ENCODE assay signal across 16 mouse cellular contexts in genomic region chr2:107614715-107615114, GRCm38 (mm10).
DNase-seq lines count a peak whose midpoint lies in the region; ATAC-seq and TF ChIP-seq lines count a peak whose summit lies in the region.
"Had no signal": no experiment of that assay in that cellular context is flagged by ENCODE, and none has a peak within 500 bp of the region (broad histone marks: within the 10 kb centered on the region; RNA-seq: fewer than 3 reads in every experiment).

No protein-coding gene starts in this region.

- no peak overlapping the region for H3K4me3 ChIP-seq in heart, embryonic 12.5 days
- H3K4me3 ChIP-seq in cortical plate, adult 2 months (ENCODE audit: insufficient read depth, low read length): no peak overlapping the region
- no peak overlapping the region for H3K4me3 ChIP-seq in stomach, postnatal 0 days (ENCODE audit: low read depth, low read length)
- H3K4me3 ChIP-seq: gastrocnemius, adult 2 months; heart, embryonic 15.5 days; neural tube, embryonic 12.5 days had no signal

- TF ChIP-seq POLR2A in cortical plate, adult 2 months (IDR thresholded peaks at IDR 0.05; ENCODE audit: extremely low read depth, insufficient read depth, low read length): no peak

- H3K9ac ChIP-seq in heart, embryonic 12.5 days: no peak overlapping the region
- H3K9ac ChIP-seq in stomach, postnatal 0 days (ENCODE audit: low read length): no peak overlapping the region
- H3K9ac ChIP-seq: heart, embryonic 15.5 days; lung, embryonic 14.5 days; neural tube, embryonic 12.5 days had no signal

- WGBS in heart, embryonic 12.5 days: 43% methylated on average over 3 of the region's 3 CpGs
- 56% methylated on average over 3 of the region's 3 CpGs for WGBS in stomach, postnatal 0 days

- no peaks in the 10 kb centered on the region for H3K9me3 ChIP-seq in heart, embryonic 12.5 days (replicated peaks)
- H3K9me3 ChIP-seq in stomach, postnatal 0 days (ENCODE audit: control insufficient read depth, low read length): no peaks in the 10 kb centered on the region
- H3K9me3 ChIP-seq: heart, embryonic 15.5 days; neural tube, embryonic 12.5 days had no signal

- no peak for TF ChIP-seq EP300 in stomach, postnatal 0 days (optimal IDR thresholded peaks at IDR 0.05)

- ATAC-seq in heart, embryonic 12.5 days (ENCODE audit: insufficient number of reproducible peaks, low FRiP score): no peak
- ATAC-seq in stomach, postnatal 0 days (ENCODE audit: low FRiP score, low TSS enrichment): no peak
- ATAC-seq: hindbrain, postnatal 0 days; midbrain, embryonic 16.5 days had no signal

- H3K27ac ChIP-seq in heart, embryonic 12.5 days (ENCODE audit: poor library complexity, severe bottlenecking): no peak overlapping the region
- H3K27ac ChIP-seq in cortical plate, adult 2 months (ENCODE audit: insufficient read depth, low read length): 0 out of 2 replicates have a peak overlapping the region, but pooled peaks have one; percentile 13
- no peak overlapping the region for H3K27ac ChIP-seq in stomach, postnatal 0 days (replicated peaks)
- H3K27ac ChIP-seq: gastrocnemius, adult 2 months; heart, embryonic 15.5 days; hindbrain, postnatal 0 days; neural tube, embryonic 12.5 days had no signal

- TF ChIP-seq CTCF in cortical plate, adult 2 months (IDR thresholded peaks at IDR 0.05; ENCODE audit: extremely low read depth, insufficient read depth, low read length): no peak
- TF ChIP-seq CTCF in stomach, postnatal 0 days (IDR thresholded peaks at IDR 0.05; ENCODE audit: low read depth): no peak

- H3K36me3 ChIP-seq in heart, embryonic 12.5 days: no peaks in the 10 kb centered on the region
- no peaks in the 10 kb centered on the region for H3K36me3 ChIP-seq in stomach, postnatal 0 days (ENCODE audit: control insufficient read depth, insufficient read depth, low read length)
- H3K36me3 ChIP-seq: heart, embryonic 15.5 days; neural tube, embryonic 12.5 days had no signal

- no peaks in the 10 kb centered on the region for H3K27me3 ChIP-seq in heart, embryonic 12.5 days (replicated peaks)
- no peaks in the 10 kb centered on the region for H3K27me3 ChIP-seq in stomach, postnatal 0 days (ENCODE audit: control insufficient read depth, insufficient read depth, low read length)
- H3K27me3 ChIP-seq: heart, embryonic 15.5 days; neural tube, embryonic 12.5 days had no signal

- H3K4me1 ChIP-seq in heart, embryonic 12.5 days (replicated peaks): no peaks in the 10 kb centered on the region
- H3K4me1 ChIP-seq in cortical plate, adult 2 months (ENCODE audit: control insufficient read depth, insufficient read depth, low read length): no peaks in the 10 kb centered on the region; the same call in 1 of the 2 replicates
- no peaks in the 10 kb centered on the region for H3K4me1 ChIP-seq in stomach, postnatal 0 days (replicated peaks; ENCODE audit: control insufficient read depth, insufficient read depth)
- H3K4me1 ChIP-seq: heart, embryonic 15.5 days; neural tube, embryonic 12.5 days had no signal

- DNase-seq in heart, adult 9 months (ENCODE audit: low spot score in 2 of 2): peak; percentile 22 to 27
- peak; percentile 3 to 25 for DNase-seq in layer of hippocampus, adult 8-10 months (ENCODE audit: low spot score in 2 of 2)
- peak; percentile 17 to 26 for DNase-seq in right cerebral cortex, adult 2 months (ENCODE audit: low spot score in 2 of 2)
- no peak for DNase-seq in gastrocnemius, adult 18-20 months (ENCODE audit: low spot score)
- no peak for DNase-seq in adrenal gland, postnatal 36 days
- DNase-seq in stomach, postnatal 0 days (ENCODE audit: low spot score): no peak
- DNase-seq: cerebellum, adult 18-20 months; gastrocnemius, adult 2 months; kidney, adult 2 months; lung, embryonic 14.5 days had no signal

- no peak overlapping the region for H3K4me2 ChIP-seq in heart, embryonic 12.5 days
- H3K4me2 ChIP-seq in stomach, postnatal 0 days (replicated peaks; ENCODE audit: low read depth): no peak overlapping the region
- H3K4me2 ChIP-seq: heart, embryonic 15.5 days; lung, embryonic 14.5 days; neural tube, embryonic 12.5 days had no signal

Comparison
In these comparisons a context has a peak if more than half of its experiments do, and no peak if none do; other contexts are left out.
1. DNase-seq: peak in heart, adult 9 months (2 of 2), layer of hippocampus, adult 8-10 months (2 of 2) and right cerebral cortex, adult 2 months (2 of 2); none in gastrocnemius, adult 18-20 months (single experiment), adrenal gland, postnatal 36 days (0 of 2) and stomach, postnatal 0 days (single experiment).